Comparison of ENCODE assay signal across 18 mouse cellular contexts in the genomic region with DNA sequence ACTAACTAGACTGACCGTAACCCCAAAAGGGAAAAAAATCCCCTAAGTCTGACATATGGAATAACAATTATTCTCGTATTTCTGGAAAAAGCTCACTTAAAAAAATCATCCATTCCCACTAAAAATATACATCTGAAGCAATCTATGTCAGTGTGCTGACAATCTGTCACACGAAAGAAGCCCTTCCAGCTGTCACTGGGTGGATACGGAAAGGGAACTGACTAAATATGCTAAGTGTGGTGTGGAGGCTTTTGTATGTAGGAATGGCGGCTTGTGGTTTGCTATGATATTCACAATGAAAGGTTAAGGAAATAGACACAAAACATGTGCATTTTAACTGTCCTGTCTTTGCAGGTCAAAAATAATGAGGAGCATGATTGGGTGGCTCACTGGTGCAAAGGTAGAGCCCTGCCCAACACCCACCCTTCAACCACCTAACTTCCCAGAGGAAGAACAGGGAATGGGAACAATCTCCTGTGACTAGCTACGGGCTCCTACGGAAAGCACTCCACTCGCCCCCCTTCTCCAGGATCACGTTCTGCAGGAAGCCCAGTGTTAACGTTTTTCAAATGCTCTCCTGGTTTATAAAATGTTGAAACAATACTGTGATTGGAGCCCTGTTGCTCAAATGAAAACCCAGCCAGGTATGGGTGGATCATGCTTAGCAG.
DNase-seq lines count a peak whose midpoint lies in the region; ATAC-seq lines count a peak whose summit lies in the region.
"Had no signal": no experiment of that assay in that cellular context is flagged by ENCODE, and none has a peak within 500 bp of the region (broad histone marks: within the 10 kb centered on the region; RNA-seq: fewer than 3 reads in every experiment).

No protein-coding gene starts in this region.

- 0 out of 2 replicates have a peak, but pooled peaks have one; percentile 52 for ATAC-seq in forebrain, embryonic 13.5 days
- ATAC-seq in forebrain, embryonic 11.5 days (replicated peaks; ENCODE audit: low FRiP score), result no peak

- H3K27ac ChIP-seq in forebrain, embryonic 13.5 days, result peak overlapping the region; percentile 72
- H3K27ac ChIP-seq in forebrain, embryonic 11.5 days (ENCODE audit: low read depth, low read length), result no peak overlapping the region
- H3K27ac ChIP-seq: heart, embryonic 10.5 days; kidney, embryonic 15.5 days; limb, embryonic 13.5 days; liver, embryonic 15.5 days; neural tube, embryonic 15.5 days had no signal

- no peaks in the 10 kb centered on the region for H3K9me3 ChIP-seq in forebrain, embryonic 13.5 days (replicated peaks)
- no peaks in the 10 kb centered on the region for H3K9me3 ChIP-seq in forebrain, embryonic 11.5 days (ENCODE audit: control insufficient read depth, low read length)
- H3K9me3 ChIP-seq: heart, embryonic 10.5 days; kidney, embryonic 15.5 days; limb, embryonic 13.5 days; liver, embryonic 15.5 days; neural tube, embryonic 15.5 days had no signal

- H3K4me1 ChIP-seq in forebrain, embryonic 13.5 days, result 0 out of 2 replicates have a peak, but pooled peaks cover 5% of the 10 kb centered on the region
- no peaks in the 10 kb centered on the region for H3K4me1 ChIP-seq in forebrain, embryonic 11.5 days (replicated peaks; ENCODE audit: control insufficient read depth, insufficient read depth, low read length)
- H3K4me1 ChIP-seq: liver, embryonic 15.5 days; neural tube, embryonic 15.5 days had no signal

- DNase-seq in forebrain, embryonic 11.5 days (ENCODE audit: low spot score), result no peak
- peak; percentile 23 to 26 for DNase-seq in left cerebral cortex, postnatal 14 days (ENCODE audit: low spot score in 2 of 2)
- DNase-seq in left cerebral cortex, adult 8-10 months (ENCODE audit: low spot score in 2 of 2), result no peak
- peak; percentile 39 to 58 for DNase-seq in right cerebral cortex, postnatal 10 days (ENCODE audit: low spot score in 2 of 2)
- DNase-seq in right cerebral cortex, postnatal 14 days, result no peak
- no peak for DNase-seq in kidney, postnatal 14 days
- DNase-seq: cerebellum, adult 11-12 months; gastrocnemius, postnatal 10 days; heart, postnatal 14 days; retina, postnatal 1 day; thymus, postnatal 4 days had no signal

- no peak overlapping the region for H3K4me2 ChIP-seq in forebrain, embryonic 13.5 days
- no peak overlapping the region for H3K4me2 ChIP-seq in forebrain, embryonic 11.5 days (ENCODE audit: low read depth, low read length, severe bottlenecking)
- H3K4me2 ChIP-seq: kidney, embryonic 15.5 days; limb, embryonic 13.5 days; liver, embryonic 15.5 days; neural tube, embryonic 15.5 days had no signal

- intact Hi-C loops in left cerebral cortex, postnatal 14 days (cut with DNase I), result no loop called here

- H3K36me3 ChIP-seq in forebrain, embryonic 13.5 days (ENCODE audit: poor library complexity, severe bottlenecking), result no peaks in the 10 kb centered on the region
- H3K36me3 ChIP-seq in forebrain, embryonic 11.5 days (ENCODE audit: control insufficient read depth, insufficient read depth, low read length), result no peaks in the 10 kb centered on the region
- H3K36me3 ChIP-seq: heart, embryonic 10.5 days; kidney, embryonic 15.5 days; limb, embryonic 13.5 days; liver, embryonic 15.5 days; neural tube, embryonic 15.5 days had no signal

- H3K27me3 ChIP-seq in forebrain, embryonic 13.5 days, result no peaks in the 10 kb centered on the region
- no peaks in the 10 kb centered on the region for H3K27me3 ChIP-seq in forebrain, embryonic 11.5 days (ENCODE audit: control insufficient read depth, insufficient read depth, low read length)
- H3K27me3 ChIP-seq: kidney, embryonic 15.5 days; liver, embryonic 15.5 days; neural tube, embryonic 15.5 days had no signal

- H3K9ac ChIP-seq in forebrain, embryonic 13.5 days, result no peak overlapping the region
- no peak overlapping the region for H3K9ac ChIP-seq in forebrain, embryonic 11.5 days (ENCODE audit: low read length)
- H3K9ac ChIP-seq: kidney, embryonic 15.5 days; limb, embryonic 13.5 days; liver, embryonic 15.5 days; neural tube, embryonic 15.5 days had no signal

- H3K4me3 ChIP-seq in forebrain, embryonic 13.5 days, result no peak overlapping the region
- H3K4me3 ChIP-seq in forebrain, embryonic 11.5 days (ENCODE audit: low read depth, low read length), result no peak overlapping the region
- H3K4me3 ChIP-seq: erythroblast, embryonic 14.5 days; heart, embryonic 10.5 days; kidney, embryonic 15.5 days; limb, embryonic 13.5 days; liver, embryonic 15.5 days; neural tube, embryonic 15.5 days had no signal

- 50% methylated on average over 10 of the region's 10 CpGs for WGBS in forebrain, embryonic 13.5 days
- WGBS in forebrain, embryonic 11.5 days, result 62% methylated on average over 10 of the region's 10 CpGs

Comparison
In these comparisons a context has a peak if more than half of its experiments do, and no peak if none do; other contexts are left out.
1. DNase-seq: peak in left cerebral cortex, postnatal 14 days (2 of 2) and right cerebral cortex, postnatal 10 days (2 of 2); none in forebrain, embryonic 11.5 days (single experiment), left cerebral cortex, adult 8-10 months (0 of 2), right cerebral cortex, postnatal 14 days (single experiment) and kidney, postnatal 14 days (single experiment).